Mouse (Mus musculus): ENCODE data around the gene Mvb12b.
A peak's percentile ranks its signal among the peaks of the same experiment; 100 is the strongest.

- peak; percentile 52; the same call in 1 of the 2 replicates for TF ChIP-seq CTCF (IDR thresholded peaks at IDR 0.05; ENCODE audit: borderline replicate concordance, control insufficient read depth, extremely low read depth, insufficient read depth, low read length, poor library complexity)
- no peak for TF ChIP-seq POLR2A (IDR thresholded peaks at IDR 0.05; ENCODE audit: control insufficient read depth, extremely low read depth, insufficient read depth, low read length, poor library complexity)
These were observed 30.6 kb upstream of the Mvb12b start for GRCm38 (mm10) chr2:33918318-33918717.
